Mouse (Mus musculus): ENCODE results near the gene Isoc2b. TPM values are rescaled to one million over a fixed set of nuclear protein-coding genes. Genes with fewer than 3 reads are reported as not detected.
"Not testable (repeated sequence)": the region's sequence is repeated elsewhere in the genome, so short reads cannot be mapped to it uniquely, and the experiment has no call there.

Isoc2b gene
- 1 to 10 TPM; 4.4 to 6.3 TPM for total RNA-seq (2021)
- long read RNA-seq, transcript Isoc2b-201 (6 exons, 1,080 nt): major isoform, 6 of 9 reads
- long read RNA-seq, partial matches to known transcripts: 0 of 9 reads
- long read RNA-seq, other reads (novel, unspliced or antisense): 3 of 9 reads

DNA sequence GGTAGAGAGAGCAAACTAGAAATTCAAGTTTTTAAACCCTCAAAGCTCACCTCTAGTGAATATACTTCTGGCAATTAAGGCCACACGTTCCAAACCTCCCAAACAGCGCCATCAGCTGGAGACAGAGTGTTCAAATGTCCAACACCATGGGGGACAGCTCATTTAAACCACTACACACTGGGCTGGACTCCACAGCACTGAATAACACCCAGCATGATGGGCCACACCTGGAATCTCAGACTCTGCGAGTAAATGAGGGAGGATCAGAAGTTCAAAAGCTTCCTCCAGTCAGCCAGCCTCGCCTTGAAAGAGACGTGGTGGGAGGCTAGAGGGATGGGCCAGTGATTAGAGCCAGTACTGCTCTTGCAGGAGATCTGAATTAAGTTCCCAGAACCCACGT lies at the start of gene Isoc2b:
TSS of gene Isoc2b (minus strand) at position 126 of the 400 bp plus-strand sequence.
- no peak for DNase-seq (ENCODE audit: low spot score in 2 of 2)

DNA sequence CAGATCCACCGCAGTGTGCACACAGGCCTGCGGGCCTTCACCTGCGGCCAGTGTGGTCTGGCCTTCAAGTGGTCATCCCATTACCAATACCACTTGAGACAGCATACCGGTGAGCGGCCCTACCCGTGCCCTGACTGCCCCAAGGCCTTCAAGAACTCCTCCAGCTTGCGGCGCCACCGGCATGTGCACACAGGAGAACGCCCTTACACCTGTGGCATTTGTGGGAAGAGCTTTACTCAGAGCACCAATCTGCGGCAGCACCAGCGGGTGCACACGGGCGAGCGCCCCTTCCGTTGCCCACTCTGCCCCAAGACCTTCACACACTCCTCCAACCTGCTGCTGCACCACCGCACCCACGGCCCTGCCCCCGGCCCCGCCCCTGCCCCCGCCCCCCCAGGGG lies 49.0 kb upstream of the Isoc2b start:
- no peak for DNase-seq (ENCODE audit: low spot score in 2 of 2)

DNA sequence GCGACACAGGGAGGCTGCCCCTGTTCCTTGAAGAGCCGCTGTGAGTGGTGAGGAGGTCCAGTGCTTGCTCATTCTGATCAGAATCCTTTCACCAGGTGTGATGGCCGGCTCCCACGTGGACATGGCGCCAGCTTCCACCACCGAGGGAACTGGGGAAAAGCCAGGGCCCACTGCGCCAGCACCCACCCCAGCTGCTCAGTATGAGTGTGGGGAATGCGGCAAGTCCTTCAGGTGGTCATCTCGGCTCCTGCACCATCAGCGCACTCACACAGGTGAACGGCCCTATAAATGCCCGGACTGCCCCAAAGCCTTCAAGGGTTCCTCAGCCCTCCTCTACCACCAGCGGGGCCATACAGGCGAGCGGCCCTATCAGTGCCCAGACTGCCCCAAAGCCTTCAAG lies 48.6 kb upstream of the Isoc2b start:
- DNase-seq (ENCODE audit: low spot score in 2 of 2): no peak

DNA sequence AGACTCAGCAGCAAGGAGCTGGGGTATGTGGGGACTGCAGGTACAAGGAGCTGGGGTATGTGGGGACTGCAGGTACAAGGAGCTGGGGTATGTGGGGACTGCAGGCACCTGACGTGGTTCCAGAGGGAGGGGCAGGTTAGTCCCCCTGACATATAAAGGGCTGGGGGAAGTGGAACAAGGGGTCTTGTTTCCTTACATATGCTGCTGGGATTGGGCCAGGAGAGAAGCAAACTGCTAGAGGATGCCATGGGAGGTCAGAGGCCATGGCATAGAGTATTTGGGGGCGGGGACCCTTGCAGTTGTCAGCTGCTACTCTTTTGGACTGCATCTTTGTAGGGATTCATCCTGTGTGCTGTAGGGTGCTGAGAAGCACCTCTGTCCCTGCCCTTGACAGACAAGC lies 47.4 kb upstream of the Isoc2b start:
- DNase-seq (ENCODE audit: low spot score in 2 of 2): no peak

DNA sequence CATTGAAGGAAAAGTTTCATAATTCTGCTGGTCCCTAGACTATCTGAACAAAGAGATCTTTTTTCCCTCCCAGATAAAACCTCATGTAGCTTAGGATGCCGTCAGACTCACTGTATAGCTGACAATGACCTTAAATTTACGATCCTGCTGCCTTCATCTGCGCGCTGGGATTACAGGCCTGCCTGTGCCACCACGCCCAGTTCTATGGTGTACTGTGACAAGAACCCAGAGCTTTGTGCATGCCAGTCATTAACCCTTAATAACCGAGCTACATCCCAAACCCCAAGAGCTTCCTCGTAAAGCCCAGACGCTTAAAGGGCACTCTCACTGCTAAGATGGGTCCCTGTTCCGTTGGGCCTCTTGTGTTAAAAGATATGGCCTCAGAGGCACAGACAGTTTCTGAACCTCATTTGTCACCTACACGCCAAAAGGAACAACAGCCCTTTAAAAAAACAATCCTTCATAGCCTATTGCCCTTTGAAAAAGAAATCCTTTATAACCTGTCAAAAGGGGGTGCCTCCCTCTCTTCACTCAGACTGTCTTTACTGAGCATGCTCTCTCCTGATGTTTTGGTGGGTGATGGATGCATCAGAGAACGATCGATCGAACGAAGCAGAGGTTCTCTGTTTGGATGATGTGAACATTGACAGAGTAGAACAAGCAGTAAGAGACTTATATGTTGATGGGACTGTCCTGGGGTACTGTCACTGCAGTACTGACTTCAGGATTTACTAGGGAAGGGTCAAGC lies 45.8 kb upstream of the Isoc2b start:
- peak in 1 of 2 experiments; percentile 55 for DNase-seq (ENCODE audit: low spot score in 2 of 2)

DNA sequence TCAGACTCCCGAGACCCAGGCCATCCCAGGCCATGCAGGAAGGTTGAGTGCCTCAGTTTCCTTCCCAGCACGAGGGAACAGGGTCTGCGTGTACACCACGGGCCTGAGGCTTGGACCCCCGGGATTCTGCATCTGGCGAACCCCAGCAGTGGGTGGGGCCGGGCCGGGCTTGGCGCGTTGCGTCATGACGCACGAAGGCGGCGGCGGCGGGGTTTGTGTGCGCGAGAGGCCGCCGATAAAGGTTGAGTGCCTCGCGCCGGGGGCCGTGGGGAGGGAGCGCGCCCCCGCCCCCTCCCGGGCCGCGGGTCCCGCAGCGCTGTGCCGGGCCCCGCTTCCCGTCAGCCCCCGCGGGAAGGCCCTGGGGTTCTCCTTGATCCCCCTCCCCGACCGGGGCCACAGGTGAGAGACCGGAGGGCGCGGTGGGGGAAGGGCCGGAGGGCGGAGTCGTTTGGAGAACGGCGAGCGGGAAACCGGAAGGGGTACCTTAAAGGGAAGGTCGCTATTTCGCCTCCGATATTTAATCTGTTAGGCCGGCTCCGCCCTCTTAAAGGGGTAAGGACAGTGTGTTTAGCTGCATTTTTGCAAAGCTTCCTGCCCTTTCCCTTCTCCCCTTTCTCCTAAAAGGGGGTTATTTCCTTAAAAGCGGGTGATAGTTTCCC lies 45.1 kb upstream of the Isoc2b start, which contains the start of gene Zfp628:
TSS of gene Zfp628 (plus strand) at position 211 of the 659 bp plus-strand sequence.
- DNase-seq (ENCODE audit: low spot score in 2 of 2): peak; percentile 92 to 97

DNA sequence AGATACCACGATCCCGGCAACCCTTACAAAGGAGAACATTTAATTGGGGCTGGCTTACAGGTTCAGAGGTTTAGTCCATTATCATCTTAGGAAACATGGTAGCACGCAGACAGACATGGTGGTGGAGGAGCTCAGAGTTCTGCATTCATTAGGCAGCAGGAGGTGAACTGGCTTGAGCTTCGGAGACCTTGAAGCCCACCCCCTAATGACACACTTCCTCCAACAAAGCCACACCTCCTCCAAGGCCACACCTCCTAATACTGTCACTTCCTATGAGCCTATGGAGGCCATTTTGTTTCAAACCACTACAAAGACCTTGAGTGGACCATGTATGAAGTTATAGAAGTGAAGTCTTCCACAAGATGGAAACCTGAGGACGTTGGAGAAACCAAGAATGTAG lies 42.2 kb upstream of the Isoc2b start:
- DNase-seq (ENCODE audit: low spot score in 2 of 2): no peak

DNA sequence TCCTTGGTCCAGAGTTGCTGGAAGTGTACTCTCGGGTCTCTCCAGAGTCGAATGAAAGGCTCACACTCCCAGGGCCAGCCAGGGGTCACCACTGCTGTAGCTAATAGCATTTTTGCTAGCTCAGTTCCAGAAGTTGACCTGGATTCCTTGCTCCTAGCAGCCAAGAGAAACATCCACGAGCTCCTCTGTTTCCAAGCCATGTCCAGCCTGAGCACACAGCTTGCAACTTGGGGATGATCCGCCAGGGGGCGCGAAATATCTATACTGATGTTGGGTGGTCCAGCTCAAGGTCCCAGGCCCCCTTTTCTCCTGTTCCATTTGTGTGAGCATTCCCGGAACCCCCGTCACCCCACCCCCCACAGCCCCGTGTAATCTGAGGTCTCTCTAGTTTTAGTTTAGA lies 41.5 kb upstream of the Isoc2b start:
- DNase-seq (ENCODE audit: low spot score in 2 of 2): peak in 1 of 2 experiments; percentile 66

DNA sequence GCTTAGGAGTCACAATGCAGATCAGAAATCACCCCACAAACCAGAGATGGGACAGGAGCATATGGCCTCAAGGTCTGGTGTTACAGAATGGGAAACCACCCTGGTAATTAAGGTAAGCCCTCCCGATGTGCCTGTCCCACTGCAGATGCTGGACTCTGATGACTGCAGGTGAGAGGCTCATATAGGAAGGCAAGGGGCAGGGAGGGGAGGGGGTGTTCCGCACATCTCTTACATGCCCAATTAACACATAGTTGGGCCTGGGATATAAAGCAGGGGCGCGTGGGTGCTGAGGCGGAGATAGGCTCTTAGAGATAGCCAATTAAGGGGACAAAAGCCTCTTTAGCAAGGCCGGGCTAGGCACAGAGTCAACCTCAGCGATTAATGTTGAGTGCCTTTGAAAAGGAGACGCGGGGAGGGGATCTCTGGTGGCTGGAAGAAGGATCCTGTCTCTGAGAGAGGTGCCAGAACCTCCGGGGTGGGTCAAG lies 36.5 kb upstream of the Isoc2b start, which contains the start of gene Gm36210:
TSS of gene Gm36210 (minus strand) at position 51 of the 485 bp plus-strand sequence.
- DNase-seq (ENCODE audit: low spot score in 2 of 2): no peak

DNA sequence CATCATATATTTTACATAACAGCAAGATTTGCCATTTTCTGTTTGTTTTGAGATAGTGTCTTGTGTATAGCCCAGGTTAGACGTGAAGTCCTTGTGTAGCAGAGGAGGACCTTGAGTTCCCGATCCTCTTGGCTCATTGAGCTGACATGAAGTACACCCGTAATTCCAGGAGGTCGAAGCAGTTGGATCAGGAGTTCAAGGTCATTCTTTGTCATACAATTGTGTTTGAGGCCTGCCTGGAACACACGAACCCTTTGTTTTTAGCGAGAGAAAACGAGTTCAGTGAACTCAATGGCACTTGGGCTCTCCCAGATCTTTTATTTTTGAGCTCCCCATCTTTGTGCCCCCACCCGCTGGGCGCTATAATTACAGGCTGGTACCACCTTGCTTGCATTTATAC lies 32.3 kb upstream of the Isoc2b start:
- DNase-seq (ENCODE audit: low spot score in 2 of 2): no peak

DNA sequence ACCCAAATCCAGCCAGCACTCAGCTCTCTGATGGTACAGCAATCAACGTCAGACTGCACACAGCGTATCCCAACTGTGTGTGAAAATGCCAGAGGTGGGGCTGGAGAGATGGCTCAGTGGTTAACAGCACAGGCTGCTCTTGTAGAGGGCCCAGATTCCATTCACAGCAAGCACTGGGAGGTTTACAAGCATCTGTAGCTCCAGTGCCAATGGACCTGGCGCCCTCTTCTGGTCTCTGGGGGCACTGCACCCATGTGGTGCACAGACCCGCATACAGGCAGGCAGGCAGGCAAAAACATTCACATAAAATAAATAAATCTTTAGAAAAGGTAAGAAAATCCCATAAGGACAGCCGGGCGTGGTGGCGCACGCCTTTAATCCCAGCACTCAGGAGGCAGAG lies 31.1 kb upstream of the Isoc2b start:
- no peak for DNase-seq (ENCODE audit: low spot score in 2 of 2)

DNA sequence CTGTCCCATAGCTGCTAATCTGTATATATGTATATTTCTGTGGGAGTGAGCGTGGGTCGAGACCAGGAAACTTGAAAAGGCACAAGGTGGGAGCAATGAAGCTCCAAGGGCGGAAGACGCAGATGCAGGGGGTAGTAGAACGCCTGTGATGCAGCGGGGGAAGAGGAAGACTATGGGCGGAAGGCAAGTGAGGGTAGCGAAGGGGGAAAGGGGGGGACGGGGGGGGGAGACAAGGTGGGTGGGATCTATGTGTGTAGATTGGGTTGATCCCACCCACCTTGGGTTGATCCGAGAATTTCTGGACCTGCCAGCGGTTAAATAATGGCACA lies 30.4 kb upstream of the Isoc2b start:
- no peak for DNase-seq (ENCODE audit: low spot score in 2 of 2)

DNA sequence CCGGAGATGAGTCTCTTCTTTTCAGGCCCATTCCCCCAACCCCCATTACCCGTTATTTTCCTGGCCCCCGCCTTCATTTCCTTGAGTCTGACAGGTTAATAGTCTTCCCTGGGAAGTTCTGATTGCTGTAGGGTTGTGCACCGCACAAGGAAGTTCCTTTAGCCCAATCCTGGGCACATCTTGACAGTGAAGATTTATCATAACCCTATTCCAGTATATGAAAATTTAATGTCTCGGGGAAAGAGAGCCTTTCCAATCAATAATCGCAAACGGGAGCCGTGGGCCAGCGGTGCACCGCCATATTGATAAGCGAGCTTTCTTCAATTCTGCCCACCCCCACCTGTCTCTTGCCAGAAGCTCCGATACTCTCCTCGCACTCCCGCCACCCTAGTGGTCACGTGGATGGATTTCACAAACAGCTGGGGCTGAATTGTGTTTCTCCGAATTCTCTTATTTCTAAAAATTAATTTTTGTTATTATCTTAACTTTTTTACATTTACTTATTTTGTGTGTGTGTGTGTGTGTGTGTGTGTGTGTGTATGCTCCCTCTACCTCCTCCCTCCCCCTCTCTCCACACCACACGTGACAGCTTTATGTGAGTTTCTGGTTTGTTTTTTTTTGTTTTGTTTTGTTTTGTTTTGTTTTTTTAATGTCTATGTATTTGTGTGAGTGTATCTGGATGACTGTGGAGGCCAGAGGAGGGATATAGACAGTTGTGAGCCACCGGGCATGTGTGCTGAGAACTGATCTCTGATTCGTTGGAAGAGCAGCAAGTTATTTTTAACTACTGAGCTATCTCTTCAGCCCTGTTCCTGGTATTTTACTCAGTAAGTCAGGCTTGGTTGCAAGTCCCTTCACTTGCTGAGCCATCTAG lies 29.8 kb upstream of the Isoc2b start:
- DNase-seq (ENCODE audit: low spot score in 2 of 2): no peak

DNA sequence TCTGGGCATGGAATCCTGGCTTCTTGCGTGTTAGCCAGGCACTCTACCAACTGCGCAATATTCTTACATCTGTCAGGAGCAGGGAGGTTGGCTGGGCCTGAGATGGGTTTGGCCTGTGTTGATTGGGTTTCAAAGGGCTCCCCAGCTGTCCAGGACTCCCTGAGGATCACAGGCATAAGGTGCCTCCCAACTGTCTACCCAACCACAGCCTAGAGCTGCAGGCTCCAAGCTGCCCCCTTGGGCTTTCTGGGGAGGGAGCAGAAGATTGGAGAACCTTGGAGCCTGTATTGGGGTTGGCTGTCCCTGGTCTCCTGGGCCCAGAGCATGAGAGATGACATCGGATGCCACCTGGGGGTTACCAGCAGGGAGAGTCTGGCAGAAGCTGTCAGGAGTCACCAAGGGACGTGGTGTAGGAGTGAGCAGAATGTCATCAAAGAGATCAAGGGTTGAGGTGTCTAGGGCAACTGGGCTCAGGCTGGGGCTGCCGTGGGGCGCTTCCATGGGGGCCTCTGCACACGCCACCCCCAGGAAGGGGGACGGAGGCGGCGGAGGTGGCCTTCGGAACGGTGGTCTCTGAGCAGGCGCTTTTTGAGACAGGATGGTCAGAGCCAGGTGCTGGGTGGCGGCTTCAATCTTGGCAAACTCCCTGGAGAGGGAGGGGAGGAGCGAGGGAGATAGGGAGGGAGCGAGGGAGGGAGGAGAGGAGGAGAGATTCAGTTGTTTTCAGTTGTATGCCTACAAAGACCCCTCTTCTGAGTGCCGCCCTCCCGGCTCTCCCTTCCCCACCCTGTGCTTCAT lies 29.0 kb upstream of the Isoc2b start:
- no peak for DNase-seq (ENCODE audit: low spot score in 2 of 2)

DNA sequence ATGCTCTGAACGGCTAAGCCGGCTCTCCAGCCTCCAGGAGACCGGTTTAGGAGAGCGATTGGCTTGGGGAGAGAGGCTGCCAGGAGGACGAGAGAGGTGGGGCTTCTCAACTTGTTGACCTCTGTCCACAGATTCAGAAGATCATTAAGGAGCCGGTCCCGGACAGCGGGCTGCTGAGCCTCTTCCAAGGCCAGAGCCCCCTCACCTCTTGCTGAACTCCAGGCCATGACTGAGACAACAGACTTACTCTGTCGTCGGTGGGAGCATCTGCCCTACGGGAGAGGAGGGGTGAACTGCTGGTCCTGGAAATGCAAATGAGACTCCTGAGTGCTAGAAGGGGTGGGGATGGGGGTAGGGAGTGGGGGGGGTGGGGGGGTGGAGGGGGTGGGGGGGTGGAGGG lies 25.1 kb upstream of the Isoc2b start:
- no peak for DNase-seq (ENCODE audit: low spot score in 2 of 2)

DNA sequence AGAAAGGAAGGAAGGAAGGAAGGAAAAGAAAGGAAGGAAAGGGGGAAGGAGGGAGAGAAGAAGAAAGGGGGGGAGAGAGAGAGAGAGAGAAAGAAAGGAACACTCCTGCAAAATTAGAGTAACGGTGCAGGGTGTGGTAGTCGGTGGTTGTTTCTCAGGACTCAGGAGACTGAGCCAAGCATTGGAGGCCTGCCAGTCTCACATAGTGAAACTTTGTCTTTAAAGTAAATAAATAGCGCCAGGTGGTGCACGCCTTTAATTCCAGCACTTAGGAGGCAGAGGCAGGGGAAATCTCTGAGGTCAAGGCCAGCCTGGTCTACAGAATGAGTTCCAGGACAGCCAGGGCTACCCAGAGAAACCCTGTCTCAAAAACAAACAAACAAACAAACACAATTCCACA lies 16.6 kb upstream of the Isoc2b start:
- no peak for DNase-seq (ENCODE audit: low spot score in 2 of 2)

DNA sequence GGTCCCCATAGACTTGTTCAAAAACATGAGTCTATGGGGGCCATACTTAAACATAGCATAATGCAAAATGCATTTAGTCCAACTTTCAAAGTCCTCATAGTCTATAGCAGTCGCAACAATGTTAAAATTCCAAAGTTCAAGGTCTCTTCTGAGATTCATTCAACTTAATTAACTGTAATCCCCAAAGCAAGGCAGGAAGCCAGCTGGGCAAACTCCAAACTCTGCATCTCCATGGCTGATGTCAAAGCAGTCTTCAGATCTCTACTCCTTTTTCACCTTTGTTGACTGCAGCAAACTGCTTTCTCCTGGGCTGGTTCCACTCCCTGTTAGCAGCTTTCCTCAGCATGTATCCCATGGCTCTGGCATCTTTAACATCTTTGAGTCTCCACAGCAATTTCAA lies 9.0 kb upstream of the Isoc2b start:
- not testable (repeated sequence) for DNase-seq (ENCODE audit: low spot score in 2 of 2)

DNA sequence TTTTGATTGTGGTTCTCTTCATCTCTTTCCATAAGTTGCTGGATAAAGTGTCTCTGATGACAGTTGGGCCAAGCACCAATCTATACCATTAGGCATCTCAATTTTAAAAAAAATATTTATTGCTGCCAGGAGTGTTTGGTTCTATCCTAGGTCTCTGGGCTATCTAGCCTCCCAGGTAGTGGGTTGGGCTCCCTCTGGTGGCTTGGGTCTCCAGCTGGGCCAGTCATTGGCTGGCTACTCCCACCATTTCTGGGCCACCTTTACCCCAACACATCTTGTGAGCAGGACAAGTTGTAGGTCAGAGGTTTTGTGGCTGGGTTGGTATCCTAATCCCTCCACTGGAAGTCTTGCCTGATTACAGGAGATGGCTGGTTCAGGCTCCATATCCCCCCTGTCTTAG lies 8.1 kb upstream of the Isoc2b start:
- no peak for DNase-seq (ENCODE audit: low spot score in 2 of 2)

DNA sequence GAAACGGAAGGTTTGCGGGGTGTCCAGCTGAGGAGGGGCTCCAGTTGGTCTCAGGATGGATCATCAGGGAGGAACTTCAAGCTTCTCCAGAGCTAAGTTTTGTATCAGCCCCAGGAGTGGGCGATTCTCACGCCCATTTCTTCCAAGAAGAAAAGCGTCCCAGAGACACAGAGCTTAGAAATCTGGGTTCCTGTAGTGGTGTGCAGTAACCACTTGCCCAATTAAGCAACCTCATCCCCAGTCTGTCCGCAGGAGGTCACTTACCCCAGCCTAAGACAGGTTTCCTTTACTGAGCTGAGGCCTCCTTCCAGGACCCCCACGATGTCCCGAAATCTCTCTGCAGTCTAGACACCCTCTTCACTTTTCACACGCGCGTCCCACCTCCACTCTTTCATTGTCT lies 7.2 kb upstream of the Isoc2b start:
- DNase-seq (ENCODE audit: low spot score in 2 of 2): no peak

DNA sequence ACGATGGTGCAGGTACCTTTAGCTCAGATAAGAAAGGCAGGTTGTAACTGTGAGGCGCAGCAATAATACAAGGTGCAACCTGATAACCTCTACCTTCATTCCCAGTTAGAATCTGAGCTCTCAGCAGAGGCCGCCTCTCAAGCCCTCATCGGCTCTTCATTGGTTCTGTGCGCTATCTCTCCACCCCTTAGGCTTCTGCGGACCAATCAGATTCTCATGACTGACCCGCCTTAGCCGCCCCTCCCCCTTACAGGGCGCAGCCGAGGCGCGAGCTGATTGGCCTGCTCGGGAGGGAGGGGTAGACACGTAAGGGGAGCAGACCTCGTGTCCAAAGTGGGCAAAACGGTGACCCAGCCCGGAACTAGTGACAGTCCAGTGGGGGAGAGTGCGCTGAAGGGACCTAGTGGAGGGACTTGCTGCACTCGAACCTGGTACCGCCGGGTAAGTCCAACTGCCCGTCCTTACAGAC lies 6.7 kb upstream of the Isoc2b start, which contains the start of gene Isoc2a:
TSS of gene Isoc2a (plus strand) at position 401 of the 469 bp plus-strand sequence.
- peak; percentile 85 to 91 for DNase-seq (ENCODE audit: low spot score in 2 of 2)

Data from layer of hippocampus, adult 18-20 months (tissue).